Mouse (Mus musculus): ENCODE results near the gene Fam168a.
"Not testable (repeated sequence)": the region's sequence is repeated elsewhere in the genome, so short reads cannot be mapped to it uniquely, and the experiment has no call there.

Fam168a gene

GRCm38 (mm10) chr7:100843866-100844265, 137.4 kb downstream of the Fam168a start:
- no peak for DNase-seq

DNA sequence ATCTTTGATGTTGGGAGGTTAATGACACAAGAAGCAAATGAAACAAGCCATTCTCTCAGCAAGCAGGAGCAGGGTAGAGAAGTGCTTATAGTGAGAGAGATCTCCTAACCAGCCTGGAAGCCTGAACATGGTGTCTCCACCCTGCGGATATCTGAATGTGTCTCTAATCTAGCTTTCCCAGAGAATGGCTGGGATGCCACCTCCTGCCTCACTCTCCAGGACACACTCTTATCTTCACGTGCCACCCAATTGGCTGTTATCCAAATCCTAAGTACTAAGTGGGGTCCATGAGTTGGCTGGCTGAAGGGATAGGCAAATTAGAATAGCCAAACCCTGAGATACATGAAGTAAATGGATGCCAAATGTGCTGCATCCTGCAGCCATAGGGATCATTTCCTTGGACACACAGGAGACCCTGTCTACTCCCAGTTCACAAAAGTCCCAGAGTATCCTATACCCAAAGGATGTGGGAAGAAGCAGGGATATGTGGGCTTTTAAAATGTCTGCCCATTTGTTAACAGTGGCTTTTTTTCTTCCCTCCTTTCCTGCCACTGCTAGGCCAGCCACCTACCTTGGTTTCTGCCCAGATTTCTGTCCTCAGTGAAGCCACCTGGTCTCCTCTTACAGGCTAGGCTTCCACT, 138.1 kb downstream of the Fam168a start:
- no peak for DNase-seq

DNA sequence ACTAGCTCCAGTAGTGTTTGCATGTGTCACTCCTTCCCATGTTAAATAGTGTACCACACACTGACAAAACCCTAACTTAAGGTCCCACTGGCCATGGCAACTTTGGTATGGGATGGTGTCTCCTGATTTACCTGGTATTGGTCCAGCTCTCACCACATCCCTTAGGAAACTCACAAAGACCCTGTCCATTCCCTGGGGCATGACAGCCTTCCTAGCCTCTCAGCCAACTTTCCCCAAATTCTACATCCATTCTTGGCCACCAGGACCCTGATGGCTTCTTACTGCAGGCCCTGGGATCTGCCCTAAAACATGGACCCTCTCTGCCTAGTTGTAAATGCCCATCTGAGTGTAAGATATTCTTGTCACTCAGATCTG, 138.6 kb downstream of the Fam168a start:
- no peak for DNase-seq

- DNase-seq = peak; percentile 75 to 77
Observed at GRCm38 (mm10) chr7:100845412-100845811, 139.0 kb downstream of the Fam168a start.

DNA sequence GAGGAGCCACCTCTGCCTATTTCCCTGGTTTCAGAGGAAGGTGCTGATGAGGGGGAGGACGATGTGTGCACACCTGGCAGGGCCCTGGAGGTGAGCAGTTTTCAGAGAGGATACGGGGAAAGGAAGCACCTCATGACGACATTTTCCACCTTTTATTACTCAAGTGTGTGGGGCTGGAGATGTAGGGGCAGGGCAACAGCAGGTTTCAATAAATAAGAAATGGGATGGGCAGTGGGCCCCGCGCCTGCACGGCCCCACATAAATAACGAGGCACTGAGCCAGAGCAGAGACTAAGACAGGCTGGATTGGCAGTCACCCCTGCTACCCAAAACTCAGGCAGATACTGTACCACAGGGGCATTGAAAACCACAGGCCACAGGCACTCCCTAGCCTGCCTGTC, 139.6 kb downstream of the Fam168a start:
- DNase-seq = not testable (repeated sequence)

DNA sequence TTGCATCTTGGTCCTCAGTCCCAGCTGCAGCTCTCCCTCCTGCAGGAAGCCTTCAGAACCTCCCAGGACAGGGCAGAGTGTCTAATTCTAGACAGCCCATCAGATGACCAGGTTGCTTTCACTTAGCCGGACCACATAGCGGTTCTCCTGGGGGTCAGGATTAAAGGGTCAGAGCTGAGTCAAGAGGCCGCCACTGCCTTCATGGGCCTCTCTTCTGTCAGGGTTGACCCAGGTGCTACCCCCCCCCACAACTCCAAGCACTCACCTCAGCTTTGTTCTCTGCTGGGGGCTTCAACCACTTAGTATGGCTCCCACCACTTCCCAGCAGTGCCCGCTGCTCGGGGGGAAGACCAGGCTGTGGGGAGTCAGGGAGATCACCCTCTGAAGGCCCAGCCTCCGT, 140.7 kb downstream of the Fam168a start:
- DNase-seq = no peak

GRCm38 (mm10) chr7:100848744-100849143, 142.3 kb downstream of the Fam168a start:
- peak; percentile 61 to 66 for DNase-seq

DNA sequence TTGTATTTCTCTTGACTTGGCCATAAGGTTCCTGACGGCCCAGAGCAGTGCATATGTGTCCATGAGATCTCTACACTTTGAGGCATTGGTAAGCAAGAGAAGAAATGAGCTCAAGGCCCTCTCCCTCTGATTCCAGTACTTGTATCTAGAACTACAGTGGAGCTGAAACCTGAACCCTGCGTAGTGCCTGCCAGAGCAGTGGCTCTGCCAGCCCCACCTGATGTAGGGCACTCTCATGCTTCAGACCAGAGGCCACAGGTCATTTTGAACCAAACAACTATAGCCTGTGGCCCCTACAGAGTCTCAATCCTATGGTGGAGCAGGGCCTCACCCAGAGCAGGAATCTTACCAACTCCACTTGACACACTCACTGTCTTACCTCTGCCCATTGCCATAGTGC, 143.1 kb downstream of the Fam168a start:
- DNase-seq = no peak

- no peak for DNase-seq
Observed at GRCm38 (mm10) chr7:100851481-100852356, 145.3 kb downstream of the Fam168a start.

- no peak for DNase-seq
Observed at GRCm38 (mm10) chr7:100853396-100853795, 147.0 kb downstream of the Fam168a start.

GRCm38 (mm10) chr7:100854137-100854814, 147.8 kb downstream of the Fam168a start:
- DNase-seq = no peak

GRCm38 (mm10) chr7:100854861-100855260, 148.4 kb downstream of the Fam168a start:
- no peak for DNase-seq

DNA sequence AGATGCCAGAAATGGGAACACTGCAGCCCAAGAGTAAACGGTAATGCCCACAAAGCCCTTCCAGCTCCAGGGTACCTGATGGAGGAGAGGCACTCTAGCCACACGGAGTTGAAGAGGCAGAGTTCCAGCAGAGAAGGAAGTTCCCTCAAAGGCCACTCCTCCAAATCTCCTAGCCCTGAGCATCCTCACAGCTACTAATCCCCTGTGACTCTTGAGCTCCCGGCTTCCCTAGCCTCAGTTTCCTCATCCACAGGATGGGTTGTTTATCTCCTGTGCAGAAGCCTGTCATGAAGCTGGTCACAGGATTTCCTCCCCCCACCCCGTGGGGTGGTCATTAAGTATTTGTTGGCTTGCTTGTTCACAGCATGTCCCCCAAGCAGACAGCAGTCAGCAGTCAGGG, 148.9 kb downstream of the Fam168a start:
- no peak for DNase-seq

GRCm38 (mm10) chr7:100855795-100856573, 149.5 kb downstream of the Fam168a start:
- peak; percentile 69 to 70 for DNase-seq

DNA sequence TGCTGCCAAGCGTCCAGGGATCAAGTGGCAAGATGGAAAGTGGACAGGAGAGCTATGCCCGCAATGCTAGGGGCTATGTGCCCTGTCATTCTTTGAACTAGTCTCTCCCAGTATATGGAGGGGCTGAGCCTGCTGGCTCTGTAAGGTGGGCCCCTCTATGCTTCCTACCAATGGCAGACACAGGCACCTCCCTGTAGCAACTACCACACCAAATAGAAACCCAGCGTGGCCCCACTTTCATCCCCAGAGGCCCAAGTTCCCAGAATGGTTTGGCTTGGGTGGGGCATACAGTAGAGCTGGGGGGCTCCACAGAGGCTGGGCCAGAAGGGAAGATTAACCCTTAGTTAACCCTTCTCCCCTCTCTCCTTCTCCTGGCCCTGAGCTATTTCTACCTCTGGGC, 154.0 kb downstream of the Fam168a start:
- no peak for DNase-seq

- no peak for DNase-seq
Observed at GRCm38 (mm10) chr7:100861209-100861608, 154.8 kb downstream of the Fam168a start.

DNA sequence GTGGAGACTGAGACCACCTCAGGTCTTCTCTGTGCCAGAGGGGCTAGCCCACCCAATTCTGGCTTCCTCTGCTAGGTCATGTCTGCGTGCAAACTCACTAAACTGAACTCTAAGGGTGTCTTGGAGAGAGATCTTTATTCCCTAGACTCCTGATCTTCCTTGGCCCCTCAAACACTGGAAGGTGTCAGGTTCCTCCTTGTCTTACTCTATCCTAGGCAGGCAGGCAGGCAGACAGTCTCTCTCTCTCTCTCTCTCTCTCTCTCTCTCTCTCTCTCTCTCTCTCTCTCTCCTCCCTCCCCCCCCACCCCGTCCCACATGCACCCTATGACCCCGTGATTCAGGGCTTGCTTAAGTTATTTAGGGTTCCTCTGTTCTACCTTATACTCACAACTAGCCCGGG, 155.9 kb downstream of the Fam168a start:
- no peak for DNase-seq

DNA sequence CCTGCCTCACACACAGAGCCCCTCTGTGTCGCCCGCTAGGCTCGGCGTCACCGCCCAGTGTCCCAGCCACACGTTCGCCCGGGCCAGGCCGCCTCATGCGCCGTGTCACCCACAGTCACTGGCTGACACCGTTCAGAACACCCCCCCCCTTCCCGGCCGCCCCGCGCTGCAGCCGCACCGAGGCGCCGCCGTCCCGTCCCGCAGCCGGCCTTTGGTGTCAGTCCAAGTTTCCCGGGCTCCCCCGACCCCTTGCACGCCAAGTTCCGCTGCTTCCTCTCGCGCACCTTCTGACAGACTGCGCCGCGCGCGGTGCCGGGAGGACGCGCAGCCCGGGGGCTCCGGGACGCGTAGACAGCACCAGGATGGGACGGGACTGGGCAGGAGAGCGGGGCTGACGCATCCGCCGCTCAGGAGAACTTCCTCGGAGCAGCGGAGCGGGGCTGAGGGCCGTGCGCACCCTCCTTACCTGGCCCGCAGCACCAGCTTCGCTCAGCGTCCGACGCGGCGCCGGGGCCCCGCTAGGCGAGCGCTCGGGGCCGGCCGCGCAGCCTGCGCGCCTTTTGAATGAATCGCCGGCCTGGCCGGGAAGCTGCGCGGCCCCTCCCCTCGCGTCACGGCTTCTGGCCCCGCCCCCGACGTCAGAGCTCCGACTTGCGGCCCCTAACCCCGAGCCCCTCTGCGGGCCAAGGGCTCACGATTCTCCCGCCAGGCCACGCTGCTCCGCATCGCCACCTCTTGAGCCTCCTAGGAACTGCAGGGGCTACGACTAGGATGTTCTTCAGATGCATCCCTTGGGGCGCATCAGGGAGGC, 156.6 kb downstream of the Fam168a start, which contains the start of gene Relt:
Gene Relt, minus strand, starts transcription at position 619 of the 811 bp plus-strand sequence.
- peak; percentile 92 to 94 for DNase-seq

DNA sequence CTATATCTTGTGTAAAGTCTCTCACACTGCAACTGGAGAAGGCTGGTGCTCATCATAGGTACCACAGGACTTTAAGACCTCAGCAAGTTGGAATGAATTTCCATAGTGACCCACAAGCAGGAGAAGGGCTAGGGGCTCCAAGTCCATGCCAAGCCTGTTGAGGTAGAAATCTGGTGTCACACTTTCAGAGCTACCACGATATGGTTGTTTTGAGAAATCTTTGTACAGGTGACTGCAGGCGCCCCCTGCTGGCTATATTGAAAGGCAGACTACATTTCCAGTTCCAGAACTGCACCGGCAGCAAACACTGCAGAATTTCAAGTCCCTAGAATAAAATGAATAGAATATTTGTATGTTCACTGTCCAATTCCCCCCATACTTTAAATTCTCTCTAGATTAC, 160.2 kb downstream of the Fam168a start:
- DNase-seq = peak; percentile 56 to 63

DNA sequence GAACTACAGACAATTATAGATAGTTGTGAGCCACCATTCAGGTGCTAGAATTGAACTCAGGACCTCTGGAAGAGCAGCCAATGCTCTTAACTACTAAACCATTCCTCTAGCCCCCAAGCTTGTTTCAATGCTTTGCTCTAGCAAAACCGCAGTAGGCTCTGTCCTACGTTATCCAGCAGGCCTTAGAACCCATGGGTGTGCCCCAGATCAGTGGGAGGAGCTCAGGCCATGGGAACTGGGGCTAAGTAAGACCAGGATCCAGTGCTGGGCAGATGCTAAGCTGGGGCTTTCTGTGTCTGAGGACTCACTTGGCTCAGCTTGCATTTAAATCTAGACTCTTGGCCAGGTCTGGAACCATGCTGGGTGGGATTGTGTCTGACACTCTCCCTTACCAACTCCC, 161.1 kb downstream of the Fam168a start:
- no peak for DNase-seq

GRCm38 (mm10) chr7:100868551-100868950, 162.1 kb downstream of the Fam168a start:
- no peak for DNase-seq

Measured in lung, adult 18-20 months (tissue).